Mouse (Mus musculus): ENCODE results near the gene Dennd4b. TPM values are rescaled to one million over a fixed set of nuclear protein-coding genes. Genes with fewer than 3 reads are reported as not detected.

Dennd4b gene
- polyA plus RNA-seq, 1 experiment = not detected

DNA sequence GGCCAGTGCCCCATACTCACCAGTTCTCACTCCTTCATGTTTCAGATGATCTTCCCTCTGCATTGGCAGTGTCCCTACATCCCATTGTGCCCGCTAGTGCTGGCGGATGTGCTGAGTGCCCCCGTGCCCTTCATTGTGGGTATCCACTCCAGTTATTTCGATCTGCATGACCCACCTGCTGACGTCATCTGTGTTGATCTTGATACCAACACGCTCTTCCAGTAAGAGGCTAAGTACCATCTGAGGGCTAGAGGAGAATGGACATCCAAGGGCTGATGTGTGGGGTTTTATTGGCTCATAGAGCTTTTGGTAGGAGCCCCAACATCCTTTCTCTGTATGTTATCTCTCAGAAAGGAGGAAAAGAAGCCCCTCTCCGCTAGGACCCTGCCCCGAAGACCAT lies 5.8 kb downstream of the Dennd4b start:
- H3K4me1 ChIP-seq (ENCODE audit: control insufficient read depth, insufficient read depth, low read length) = peaks cover 15% of the 10 kb centered on the region
- H3K27ac ChIP-seq (ENCODE audit: insufficient read depth, low read depth, low read length) = no peak overlapping the region
- WGBS = 93% methylated on average over 8 of the region's 8 CpGs
- no peak for TF ChIP-seq CTCF (IDR thresholded peaks at IDR 0.05; ENCODE audit: insufficient read depth, low read depth, low read length)
- no peak for TF ChIP-seq POLR2A (IDR thresholded peaks at IDR 0.05; ENCODE audit: insufficient read depth, low read depth, low read length)
- no peak overlapping the region for H3K4me3 ChIP-seq (ENCODE audit: insufficient read depth, low read depth, low read length)

DNA sequence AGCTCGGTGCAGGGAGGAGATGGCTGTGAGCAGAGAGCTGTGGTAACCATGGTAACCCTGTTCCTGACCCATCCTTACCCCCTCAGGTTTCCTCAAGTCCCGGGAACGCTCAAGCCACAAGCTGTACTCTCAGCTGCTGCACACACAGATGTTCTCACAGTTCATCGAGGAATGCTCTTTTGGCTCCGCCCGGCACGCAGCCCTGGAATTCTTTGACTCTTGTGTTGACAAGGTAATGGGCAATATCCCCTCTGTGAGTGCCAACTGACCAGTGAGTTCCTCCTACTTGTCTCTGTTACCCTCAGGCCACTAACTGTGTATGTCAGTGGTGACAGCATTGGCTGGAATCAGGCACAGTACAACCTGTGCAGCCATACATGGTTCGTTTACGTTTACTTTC lies 7.2 kb downstream of the Dennd4b start:
- WGBS = 63% methylated on average over 9 of the region's 9 CpGs
- TF ChIP-seq POLR2A (IDR thresholded peaks at IDR 0.05; ENCODE audit: insufficient read depth, low read depth, low read length) = no peak
- TF ChIP-seq CTCF (IDR thresholded peaks at IDR 0.05; ENCODE audit: insufficient read depth, low read depth, low read length) = no peak

DNA sequence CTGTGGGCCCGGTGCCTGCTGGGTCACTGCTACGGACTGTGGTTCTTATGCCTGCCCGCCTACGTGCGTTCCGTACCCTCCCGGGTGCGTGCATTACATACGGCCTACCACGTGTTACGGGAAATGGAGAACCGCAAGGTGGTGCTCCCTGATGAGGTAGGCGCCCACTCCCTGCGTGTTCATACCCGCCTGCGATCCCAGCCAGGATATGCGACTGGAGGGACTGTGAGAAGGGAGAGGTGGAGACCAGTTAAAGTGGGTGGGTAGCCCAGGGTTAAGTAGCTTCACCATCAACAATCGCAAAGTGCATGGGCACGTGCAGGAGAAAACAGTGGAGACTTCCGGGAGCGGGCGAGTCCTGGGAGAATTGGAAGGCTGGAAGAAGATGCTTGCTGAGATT lies 8.9 kb downstream of the Dennd4b start:
- Histone ChIP-seq H3K27ac (ENCODE audit: insufficient read depth, low read depth, low read length) (no peak overlapping the region), H3K4me1 (ENCODE audit: control insufficient read depth, insufficient read depth, low read length) (peaks cover 7% of the 10 kb centered on the region; the same call in 1 of the 2 replicates), H3K4me3 (ENCODE audit: insufficient read depth, low read depth, low read length) (no peak overlapping the region)
- TF ChIP-seq POLR2A (IDR thresholded peaks at IDR 0.05; ENCODE audit: insufficient read depth, low read depth, low read length) = no peak
- TF ChIP-seq CTCF (IDR thresholded peaks at IDR 0.05; ENCODE audit: insufficient read depth, low read depth, low read length) = no peak
- 96% methylated on average over 22 of the region's 22 CpGs for WGBS

More for the DNA sequence above, 7.2 kb downstream of the Dennd4b start:
- no peak overlapping the region for H3K4me3 ChIP-seq (ENCODE audit: insufficient read depth, low read depth, low read length)
- H3K27ac ChIP-seq (ENCODE audit: insufficient read depth, low read depth, low read length) = no peak overlapping the region
- H3K4me1 ChIP-seq (ENCODE audit: control insufficient read depth, insufficient read depth, low read length) = peaks cover 7% of the 10 kb centered on the region; the same call in 1 of the 2 replicates

GRCm38 (mm10) chr3:90275286-90275685 lies 10.3 kb downstream of the Dennd4b start:
- H3K4me1 ChIP-seq (ENCODE audit: control insufficient read depth, insufficient read depth, low read length) = peaks cover 7% of the 10 kb centered on the region; the same call in 1 of the 2 replicates
- no peak for TF ChIP-seq CTCF (IDR thresholded peaks at IDR 0.05; ENCODE audit: insufficient read depth, low read depth, low read length)
- TF ChIP-seq POLR2A (IDR thresholded peaks at IDR 0.05; ENCODE audit: insufficient read depth, low read depth, low read length) = no peak
- H3K27ac ChIP-seq (ENCODE audit: insufficient read depth, low read depth, low read length) = no peak overlapping the region
- WGBS = 92% methylated on average over 11 of the region's 11 CpGs
- H3K4me3 ChIP-seq (ENCODE audit: insufficient read depth, low read depth, low read length) = no peak overlapping the region

DNA sequence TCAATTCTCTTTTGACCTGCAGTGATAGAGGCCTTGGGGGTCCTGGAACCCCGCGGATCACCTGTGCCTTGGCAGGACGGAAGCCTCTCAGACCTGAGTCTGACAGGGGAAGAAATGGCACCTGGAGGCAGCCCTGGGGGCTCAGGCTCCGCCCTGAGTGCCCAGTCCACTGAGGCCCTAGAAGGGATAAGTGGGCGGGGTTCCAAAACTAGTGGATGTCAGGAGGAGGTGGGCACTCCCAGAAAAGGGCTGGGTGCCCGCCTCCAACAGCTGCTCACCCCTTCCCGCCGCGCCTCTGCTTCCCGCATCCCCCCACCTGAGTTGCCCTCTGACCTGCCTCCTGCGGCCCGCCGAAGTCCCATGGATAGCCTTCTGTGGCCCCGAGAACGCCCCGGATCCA lies 11.9 kb downstream of the Dennd4b start:
- H3K27ac ChIP-seq (ENCODE audit: insufficient read depth, low read depth, low read length) = no peak overlapping the region
- H3K4me1 ChIP-seq (ENCODE audit: control insufficient read depth, insufficient read depth, low read length) = peaks cover 3% of the 10 kb centered on the region; the same call in 1 of the 2 replicates
- WGBS = 60% methylated on average over 16 of the region's 16 CpGs
- TF ChIP-seq POLR2A (IDR thresholded peaks at IDR 0.05; ENCODE audit: insufficient read depth, low read depth, low read length) (no peak), CTCF (IDR thresholded peaks at IDR 0.05; ENCODE audit: insufficient read depth, low read depth, low read length) (no peak)
- H3K4me3 ChIP-seq (ENCODE audit: insufficient read depth, low read depth, low read length) = no peak overlapping the region

DNA sequence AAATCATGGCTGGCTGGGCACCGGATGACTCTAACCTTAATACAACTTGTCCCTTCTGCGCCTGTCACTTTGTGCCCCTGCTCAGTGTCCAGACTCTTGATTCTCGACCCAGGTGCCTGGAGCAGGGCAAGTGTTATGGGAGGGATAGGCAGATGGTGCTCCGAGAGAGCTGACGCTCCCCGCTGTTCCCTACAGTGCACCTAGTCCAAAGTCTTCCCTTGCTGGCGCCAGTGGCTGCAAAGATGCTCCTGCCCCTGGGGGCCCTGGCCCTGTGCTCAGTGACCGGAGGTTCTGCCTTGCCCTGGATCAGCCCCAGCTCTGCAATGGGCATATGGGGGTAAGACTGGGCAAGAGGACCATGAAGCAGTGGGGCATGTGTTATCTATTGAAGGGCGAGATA lies 12.8 kb downstream of the Dennd4b start:
- no peaks in the 10 kb centered on the region for H3K4me1 ChIP-seq (ENCODE audit: control insufficient read depth, insufficient read depth, low read length)
- WGBS = 90% methylated on average over 9 of the region's 9 CpGs

DNA sequence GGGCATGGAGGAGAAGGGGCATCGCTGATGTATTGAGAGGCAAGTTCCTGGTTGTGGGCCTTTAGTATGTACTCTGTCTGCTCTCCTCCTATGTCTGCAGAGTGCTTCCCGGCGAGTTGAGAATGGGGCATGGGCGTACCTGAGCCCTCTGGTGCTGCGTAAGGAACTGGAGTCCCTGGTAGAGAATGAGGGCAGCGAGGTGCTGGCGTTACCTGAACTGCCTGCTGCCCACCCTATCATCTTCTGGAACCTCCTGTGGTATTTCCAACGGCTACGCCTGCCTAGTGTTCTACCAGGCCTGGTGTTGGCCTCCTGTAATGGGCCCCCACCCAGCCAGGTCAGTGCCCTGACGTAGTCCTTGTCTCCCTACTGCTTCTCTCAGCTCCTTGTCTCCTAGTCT lies 13.2 kb downstream of the Dennd4b start:
- TF ChIP-seq POLR2A (IDR thresholded peaks at IDR 0.05; ENCODE audit: insufficient read depth, low read depth, low read length) (no peak), CTCF (IDR thresholded peaks at IDR 0.05; ENCODE audit: insufficient read depth, low read depth, low read length) (no peak)
- WGBS = 97% methylated on average over 10 of the region's 10 CpGs
- Histone ChIP-seq H3K27ac (ENCODE audit: insufficient read depth, low read depth, low read length) (no peak overlapping the region), H3K4me3 (ENCODE audit: insufficient read depth, low read depth, low read length) (no peak overlapping the region), H3K4me1 (ENCODE audit: control insufficient read depth, insufficient read depth, low read length) (no peaks in the 10 kb centered on the region)

More for the DNA sequence above, 12.8 kb downstream of the Dennd4b start:
- no peak overlapping the region for H3K27ac ChIP-seq (ENCODE audit: insufficient read depth, low read depth, low read length)
- no peak overlapping the region for H3K4me3 ChIP-seq (ENCODE audit: insufficient read depth, low read depth, low read length)
- TF ChIP-seq CTCF (IDR thresholded peaks at IDR 0.05; ENCODE audit: insufficient read depth, low read depth, low read length) = no peak
- no peak for TF ChIP-seq POLR2A (IDR thresholded peaks at IDR 0.05; ENCODE audit: insufficient read depth, low read depth, low read length)

DNA sequence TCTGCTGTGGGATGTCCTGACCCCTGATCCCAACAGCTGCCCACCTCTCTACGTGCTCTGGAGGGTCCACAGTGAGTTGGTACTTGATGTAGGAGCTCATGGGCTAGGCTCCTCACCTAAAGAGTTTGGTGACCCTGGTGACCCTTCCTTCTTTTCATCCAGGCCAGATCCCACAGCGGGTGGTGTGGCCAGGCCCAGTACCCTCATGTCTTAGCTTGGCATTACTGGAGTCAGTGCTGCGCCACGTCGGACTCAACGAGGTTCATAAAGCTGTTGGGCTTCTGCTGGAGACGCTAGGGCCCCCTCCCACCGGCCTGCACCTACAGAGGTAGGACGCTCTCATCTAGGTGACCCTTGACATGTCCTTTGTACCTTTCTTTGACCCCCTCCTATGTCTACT lies 14.2 kb downstream of the Dennd4b start:
- Histone ChIP-seq H3K4me1 (ENCODE audit: control insufficient read depth, insufficient read depth, low read length) (no peaks in the 10 kb centered on the region), H3K27ac (ENCODE audit: insufficient read depth, low read depth, low read length) (no peak overlapping the region), H3K4me3 (ENCODE audit: insufficient read depth, low read depth, low read length) (no peak overlapping the region)
- no peak for TF ChIP-seq POLR2A (IDR thresholded peaks at IDR 0.05; ENCODE audit: insufficient read depth, low read depth, low read length)
- TF ChIP-seq CTCF (IDR thresholded peaks at IDR 0.05; ENCODE audit: insufficient read depth, low read depth, low read length) = no peak
- WGBS = 92% methylated on average over 9 of the region's 9 CpGs

- Histone ChIP-seq H3K4me1 (ENCODE audit: control insufficient read depth, insufficient read depth, low read length) (no peaks in the 10 kb centered on the region), H3K27ac (ENCODE audit: insufficient read depth, low read depth, low read length) (no peak overlapping the region), H3K4me3 (ENCODE audit: insufficient read depth, low read depth, low read length) (no peak overlapping the region)
- TF ChIP-seq CTCF (IDR thresholded peaks at IDR 0.05; ENCODE audit: insufficient read depth, low read depth, low read length) (no peak), POLR2A (IDR thresholded peaks at IDR 0.05; ENCODE audit: insufficient read depth, low read depth, low read length) (no peak)
- 97% methylated on average over 7 of the region's 7 CpGs for WGBS
Measured at GRCm38 (mm10) chr3:90279743-90280142, 14.8 kb downstream of the Dennd4b start.

- WGBS = 78% methylated on average over 9 of the region's 9 CpGs
- no peak overlapping the region for H3K4me3 ChIP-seq (ENCODE audit: insufficient read depth, low read depth, low read length)
- H3K27ac ChIP-seq (ENCODE audit: insufficient read depth, low read depth, low read length) = peak overlapping the region; percentile 56; the same call in 1 of the 2 replicates
- TF ChIP-seq POLR2A (IDR thresholded peaks at IDR 0.05; ENCODE audit: insufficient read depth, low read depth, low read length) (no peak), CTCF (IDR thresholded peaks at IDR 0.05; ENCODE audit: insufficient read depth, low read depth, low read length) (no peak)
- no peaks in the 10 kb centered on the region for H3K4me1 ChIP-seq (ENCODE audit: control insufficient read depth, insufficient read depth, low read length)
Measured at GRCm38 (mm10) chr3:90280708-90281107, 15.7 kb downstream of the Dennd4b start.

Data from olfactory bulb, adult 2 months (tissue).